In genomic region chr2:180791674-180792073, GRCm38 (mm10) we compare ENCODE assay signal across 8 mouse cellular contexts. TPM values are rescaled to one million over a fixed set of nuclear protein-coding genes. Genes with fewer than 3 reads are reported as not detected.
DNase-seq lines count a peak whose midpoint lies in the region; ATAC-seq and TF ChIP-seq lines count a peak whose summit lies in the region.

No protein-coding gene starts in this region.

- no peaks in the 10 kb centered on the region for H3K9me3 ChIP-seq in forebrain, embryonic 11.5 days (ENCODE audit: control insufficient read depth, low read length)
- H3K9me3 ChIP-seq in forebrain, embryonic 13.5 days (replicated peaks) = no peaks in the 10 kb centered on the region
- H3K9me3 ChIP-seq in liver, embryonic 14.5 days (ENCODE audit: control insufficient read depth, low read length) = no peaks in the 10 kb centered on the region

- no peak for ATAC-seq in forebrain, embryonic 11.5 days (replicated peaks; ENCODE audit: low FRiP score)
- no peak for ATAC-seq in forebrain, embryonic 13.5 days
- ATAC-seq in liver, embryonic 14.5 days (ENCODE audit: insufficient read depth) = no peak

- no peak overlapping the region for H3K9ac ChIP-seq in forebrain, embryonic 11.5 days (ENCODE audit: low read length)
- no peak overlapping the region for H3K9ac ChIP-seq in forebrain, embryonic 13.5 days
- H3K9ac ChIP-seq in liver, embryonic 14.5 days (replicated peaks) = no peak overlapping the region

- no peaks in the 10 kb centered on the region for H3K4me1 ChIP-seq in forebrain, embryonic 11.5 days (replicated peaks; ENCODE audit: control insufficient read depth, insufficient read depth, low read length)
- peaks cover 21% of the 10 kb centered on the region; the same call in 1 of the 2 replicates for H3K4me1 ChIP-seq in forebrain, embryonic 13.5 days
- peaks cover 2% of the 10 kb centered on the region for H3K4me1 ChIP-seq in testis, adult 2 months (ENCODE audit: control insufficient read depth, insufficient read depth, low read length)
- no peaks in the 10 kb centered on the region for H3K4me1 ChIP-seq in liver, embryonic 14.5 days (replicated peaks; ENCODE audit: control insufficient read depth in 2 of 2, insufficient read depth in 2 of 2, low read length in 1 of 2)
- no peaks in the 10 kb centered on the region for H3K4me1 ChIP-seq in small intestine, adult 2 months (ENCODE audit: control insufficient read depth, insufficient read depth, insufficient read length, low read length)

- TF ChIP-seq POLR2A in testis, adult 2 months (IDR thresholded peaks at IDR 0.05; ENCODE audit: control insufficient read depth, low read depth, low read length) = no peak
- TF ChIP-seq POLR2A in small intestine, adult 2 months (IDR thresholded peaks at IDR 0.05; ENCODE audit: low read depth, low read length) = no peak

- no peak overlapping the region for H3K4me2 ChIP-seq in forebrain, embryonic 11.5 days (ENCODE audit: low read depth, low read length, severe bottlenecking)
- no peak overlapping the region for H3K4me2 ChIP-seq in forebrain, embryonic 13.5 days
- H3K4me2 ChIP-seq in liver, embryonic 14.5 days (ENCODE audit: low read depth) = no peak overlapping the region

- TF ChIP-seq CTCF in testis, adult 2 months (IDR thresholded peaks at IDR 0.05; ENCODE audit: control insufficient read depth, insufficient read depth, insufficient replicate concordance, low read depth, low read length) = peak; percentile 82
- TF ChIP-seq CTCF in liver, embryonic 14.5 days (IDR thresholded peaks at IDR 0.05; ENCODE audit: low read depth) = peak; percentile 85
- TF ChIP-seq CTCF in small intestine, adult 2 months (IDR thresholded peaks at IDR 0.05; ENCODE audit: extremely low read depth, insufficient read length, insufficient replicate concordance, low read depth, low read length) = peak; percentile 69; the same call in 1 of the 2 replicates

- no peak for TF ChIP-seq EP300 in liver, embryonic 14.5 days (IDR thresholded peaks at IDR 0.05; ENCODE audit: low read depth)

- no peaks in the 10 kb centered on the region for H3K36me3 ChIP-seq in forebrain, embryonic 11.5 days (ENCODE audit: control insufficient read depth, insufficient read depth, low read length)
- H3K36me3 ChIP-seq in forebrain, embryonic 13.5 days (ENCODE audit: poor library complexity, severe bottlenecking) = no peaks in the 10 kb centered on the region
- H3K36me3 ChIP-seq in testis, adult 2 months (ENCODE audit: control insufficient read depth, insufficient read depth, low read length) = no peaks in the 10 kb centered on the region
- H3K36me3 ChIP-seq in liver, embryonic 14.5 days (replicated peaks; ENCODE audit: control insufficient read depth, insufficient read depth, low read depth) = no peaks in the 10 kb centered on the region
- H3K36me3 ChIP-seq in small intestine, adult 2 months (ENCODE audit: control insufficient read depth, insufficient read depth, low read length) = no peaks in the 10 kb centered on the region

- peak; percentile 77 for DNase-seq in forebrain, embryonic 11.5 days (ENCODE audit: low spot score)
- no peak for DNase-seq in testis, postnatal 14 days (ENCODE audit: low spot score)
- DNase-seq in cerebellum, postnatal 25 days = peak; percentile 75 to 87
- peak; percentile 69 for DNase-seq in kidney, postnatal 10 days
- peak in 1 of 3 experiments; percentile 6 for DNase-seq in liver, embryonic 14.5 days (ENCODE audit: low read depth in 3 of 3, low spot score in 3 of 3)

- 44% methylated on average over 4 of the region's 4 CpGs for WGBS in forebrain, embryonic 11.5 days
- 47% methylated on average over 4 of the region's 4 CpGs for WGBS in forebrain, embryonic 13.5 days
- 41% methylated on average over 4 of the region's 4 CpGs for WGBS in liver, embryonic 14.5 days (ENCODE audit: insufficient replicate concordance)
- 46% methylated on average over 4 of the region's 4 CpGs for WGBS in small intestine, adult 2 months

- no peaks in the 10 kb centered on the region for H3K27me3 ChIP-seq in forebrain, embryonic 11.5 days (ENCODE audit: control insufficient read depth, insufficient read depth, low read length)
- H3K27me3 ChIP-seq in forebrain, embryonic 13.5 days = peaks cover 28% of the 10 kb centered on the region; the same call in 1 of the 2 replicates
- H3K27me3 ChIP-seq in testis, adult 2 months (ENCODE audit: control insufficient read depth, insufficient read depth, low read length) = no peaks in the 10 kb centered on the region
- H3K27me3 ChIP-seq in liver, embryonic 14.5 days (ENCODE audit: control insufficient read depth, insufficient read depth, low read length) = no peaks in the 10 kb centered on the region; the same call in 1 of the 2 replicates
- H3K27me3 ChIP-seq in small intestine, adult 2 months (ENCODE audit: control insufficient read depth, insufficient read depth, low read length) = 0 out of 2 replicates have a peak, but pooled peaks cover 3% of the 10 kb centered on the region

- no peak overlapping the region for H3K4me3 ChIP-seq in forebrain, embryonic 11.5 days (ENCODE audit: low read depth, low read length)
- H3K4me3 ChIP-seq in forebrain, embryonic 13.5 days = no peak overlapping the region
- no peak overlapping the region for H3K4me3 ChIP-seq in testis, adult 2 months (ENCODE audit: control insufficient read depth, low read depth, low read length)
- no peak overlapping the region for H3K4me3 ChIP-seq in liver, embryonic 14.5 days (ENCODE audit: insufficient read depth in 1 of 2, low read depth in 2 of 2, low read length in 2 of 2)
- no peak overlapping the region for H3K4me3 ChIP-seq in small intestine, adult 2 months (ENCODE audit: low read depth, low read length)

- H3K27ac ChIP-seq in forebrain, embryonic 11.5 days (ENCODE audit: low read depth, low read length) = no peak overlapping the region
- H3K27ac ChIP-seq in forebrain, embryonic 13.5 days = no peak overlapping the region
- no peak overlapping the region for H3K27ac ChIP-seq in testis, adult 2 months (ENCODE audit: control insufficient read depth, insufficient read depth, low read depth, low read length)
- H3K27ac ChIP-seq in liver, embryonic 14.5 days = no peak overlapping the region
- H3K27ac ChIP-seq in small intestine, adult 2 months (ENCODE audit: insufficient read depth, low read depth, low read length) = no peak overlapping the region

RNA-seq across cellular contexts. Expression of gene Bhlhe23, which starts 15.0 kb away (rescaled TPM):
- polyA plus RNA-seq in forebrain, embryonic 11.5 days (2014; fragmentation: Nextera tagmentation; extraction: Ambion mirVana) = 0.85 and 0.87 TPM in 2 replicates
- polyA plus RNA-seq in forebrain, embryonic 13.5 days (2015; fragmentation: Nextera tagmentation; extraction: Ambion mirVana) = 0.40 and 1.2 TPM in 2 replicates
- polyA plus RNA-seq in testis, adult 2 months (2012; rRNA removed) = 0.05 and 0.16 TPM in 2 replicates
- polyA plus RNA-seq in liver, embryonic 14.5 days (2012; rRNA removed) = not detected in 2 replicates
- not detected in 2 replicates for polyA plus RNA-seq in liver, embryonic 14.5 days (2014; fragmentation: Nextera tagmentation; extraction: Ambion mirVana)
- polyA plus RNA-seq in small intestine, adult 2 months (2012; rRNA removed) = not detected in 2 replicates
